Mouse (Mus musculus): ENCODE measurements around the gene Faah. TPM values are rescaled to one million over a fixed set of nuclear protein-coding genes. Genes with fewer than 3 reads are reported as not detected.
A peak's percentile ranks its signal among the peaks of the same experiment; 100 is the strongest.

Gene Faah
- total and polyA plus RNA-seq, 3 experiments = 0.14 to 1.4 (median 0.23) TPM

GRCm38 (mm10) chr4:115954656-115955493, 62.9 kb downstream of the Faah start:
- Histone ChIP-seq H3K4me1 (ENCODE audit: control insufficient read depth, insufficient read depth, low read length) (no peaks in the 10 kb centered on the region), H3K27me3 (ENCODE audit: control insufficient read depth, insufficient read depth, low read length) (no peaks in the 10 kb centered on the region; the same call in 1 of the 2 replicates), H3K27ac (no peak overlapping the region), H3K9ac (ENCODE audit: low read depth, low read length) (no peak overlapping the region), H3K4me3 (no peak overlapping the region), H3K79me2 (replicated peaks; ENCODE audit: control insufficient read depth, insufficient read depth, low read length) (no peaks in the 10 kb centered on the region), H3K36me3 (ENCODE audit: control insufficient read depth, insufficient read depth, low read length) (no peaks in the 10 kb centered on the region)
- DNase-seq = no peak
- 10% methylated on average over 19 of the region's 19 CpGs for WGBS
- intact Hi-C loops (cut with DNase I) = no loop called here
- TF ChIP-seq CTCF (IDR thresholded peaks at IDR 0.05) (no peak), EP300 (IDR thresholded peaks at IDR 0.05; ENCODE audit: insufficient read depth, low read depth, low read length) (no peak), POLR2A (IDR thresholded peaks at IDR 0.05; ENCODE audit: insufficient read depth, low read depth, low read length) (no peak)

GRCm38 (mm10) chr4:115953559-115953958, 64.2 kb downstream of the Faah start:
- Histone ChIP-seq H3K79me2 (replicated peaks; ENCODE audit: control insufficient read depth, insufficient read depth, low read length) (no peaks in the 10 kb centered on the region), H3K4me1 (ENCODE audit: control insufficient read depth, insufficient read depth, low read length) (no peaks in the 10 kb centered on the region), H3K9ac (ENCODE audit: low read depth, low read length) (no peak overlapping the region), H3K4me3 (no peak overlapping the region), H3K27me3 (ENCODE audit: control insufficient read depth, insufficient read depth, low read length) (peaks cover 3% of the 10 kb centered on the region; the same call in 1 of the 2 replicates), H3K36me3 (ENCODE audit: control insufficient read depth, insufficient read depth, low read length) (no peaks in the 10 kb centered on the region), H3K27ac (no peak overlapping the region)
- intact Hi-C loops (cut with DNase I) = no loop called here
- TF ChIP-seq EP300 (IDR thresholded peaks at IDR 0.05; ENCODE audit: insufficient read depth, low read depth, low read length) = no peak
- no peak for TF ChIP-seq POLR2A (IDR thresholded peaks at IDR 0.05; ENCODE audit: insufficient read depth, low read depth, low read length)
- no peak for TF ChIP-seq CTCF (IDR thresholded peaks at IDR 0.05)
- no peak for DNase-seq
- WGBS = 48% methylated on average over 5 of the region's 5 CpGs

- intact Hi-C loops (cut with DNase I) = loop anchor here (1.0 kb wide), 2 partner anchors 49 to 221 kb away; no protein-coding TSS in a partner anchor
- peak; percentile 38 to 58 for DNase-seq
- H3K4me1 ChIP-seq (ENCODE audit: control insufficient read depth, insufficient read depth, low read length) = no peaks in the 10 kb centered on the region
- H3K27ac ChIP-seq = no peak overlapping the region
- TF ChIP-seq POLR2A (IDR thresholded peaks at IDR 0.05; ENCODE audit: insufficient read depth, low read depth, low read length) (no peak), EP300 (IDR thresholded peaks at IDR 0.05; ENCODE audit: insufficient read depth, low read depth, low read length) (no peak), CTCF (IDR thresholded peaks at IDR 0.05) (peak; percentile 87)
- no peak overlapping the region for H3K4me3 ChIP-seq
- WGBS = 15% methylated on average over 6 of the region's 6 CpGs
- H3K9ac ChIP-seq (ENCODE audit: low read depth, low read length) = no peak overlapping the region
- H3K79me2 ChIP-seq (replicated peaks; ENCODE audit: control insufficient read depth, insufficient read depth, low read length) = no peaks in the 10 kb centered on the region
- peaks cover 6% of the 10 kb centered on the region; the same call in 1 of the 2 replicates for H3K27me3 ChIP-seq (ENCODE audit: control insufficient read depth, insufficient read depth, low read length)
- no peaks in the 10 kb centered on the region for H3K36me3 ChIP-seq (ENCODE audit: control insufficient read depth, insufficient read depth, low read length)
These were observed 65.0 kb downstream of the Faah start for GRCm38 (mm10) chr4:115952758-115953157.

GRCm38 (mm10) chr4:115943669-115944314, 73.9 kb downstream of the Faah start:
- H3K9ac ChIP-seq (ENCODE audit: low read depth, low read length) = no peak overlapping the region
- TF ChIP-seq EP300 (IDR thresholded peaks at IDR 0.05; ENCODE audit: insufficient read depth, low read depth, low read length) (no peak), CTCF (IDR thresholded peaks at IDR 0.05) (no peak)
- no peaks in the 10 kb centered on the region for H3K36me3 ChIP-seq (ENCODE audit: control insufficient read depth, insufficient read depth, low read length)
- 0 out of 2 replicates have a peak, but pooled peaks cover 2% of the 10 kb centered on the region for H3K4me1 ChIP-seq (ENCODE audit: control insufficient read depth, insufficient read depth, low read length)
- 3% methylated on average over 41 of the region's 41 CpGs for WGBS
- H3K27ac ChIP-seq = no peak overlapping the region
- no peak for DNase-seq
- intact Hi-C loops (cut with DNase I) = no loop called here
- H3K4me3 ChIP-seq = no peak overlapping the region
- H3K27me3 ChIP-seq (ENCODE audit: control insufficient read depth, insufficient read depth, low read length) = peaks cover 28% of the 10 kb centered on the region
- no peaks in the 10 kb centered on the region for H3K79me2 ChIP-seq (replicated peaks; ENCODE audit: control insufficient read depth, insufficient read depth, low read length)

DNA sequence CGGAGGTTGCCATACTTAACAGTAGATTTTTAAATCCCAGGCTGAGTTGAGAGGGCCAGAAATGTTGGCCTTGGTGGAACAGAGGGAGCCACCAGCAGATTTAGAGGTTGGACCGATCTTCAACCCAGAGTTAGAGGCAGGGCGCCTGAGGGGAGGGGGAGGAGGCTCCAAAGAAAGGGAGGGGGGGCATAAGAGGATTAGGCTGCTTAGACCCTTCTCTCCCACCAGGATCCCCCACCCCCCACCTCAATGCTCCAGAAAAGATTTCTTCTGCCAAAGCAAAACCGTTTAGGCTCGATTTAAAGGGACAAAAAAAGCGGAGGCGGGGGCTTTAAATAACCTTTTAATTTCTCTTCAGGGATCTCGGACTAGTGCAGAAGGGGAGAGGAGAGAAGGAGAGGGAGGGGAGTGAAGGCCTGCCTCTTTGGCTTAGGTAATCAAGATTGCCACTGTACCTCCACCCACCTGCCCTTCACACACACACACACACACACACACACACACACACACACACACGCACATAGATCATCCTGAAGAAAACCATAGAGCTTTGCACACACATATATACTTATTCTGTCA, 76.4 kb downstream of the Faah start:
- intact Hi-C loops (cut with DNase I) = no loop called here
- peaks cover 37% of the 10 kb centered on the region for H3K27me3 ChIP-seq (ENCODE audit: control insufficient read depth, insufficient read depth, low read length)
- 0 out of 2 replicates have a peak, but pooled peaks cover 2% of the 10 kb centered on the region for H3K4me1 ChIP-seq (ENCODE audit: control insufficient read depth, insufficient read depth, low read length)
- DNase-seq = no peak
- H3K36me3 ChIP-seq (ENCODE audit: control insufficient read depth, insufficient read depth, low read length) = no peaks in the 10 kb centered on the region
- no peak overlapping the region for H3K9ac ChIP-seq (ENCODE audit: low read depth, low read length)
- no peaks in the 10 kb centered on the region for H3K79me2 ChIP-seq (replicated peaks; ENCODE audit: control insufficient read depth, insufficient read depth, low read length)
- WGBS = 15% methylated on average over 9 of the region's 9 CpGs
- TF ChIP-seq POLR2A (IDR thresholded peaks at IDR 0.05; ENCODE audit: insufficient read depth, low read depth, low read length) (no peak), CTCF (IDR thresholded peaks at IDR 0.05) (no peak), EP300 (IDR thresholded peaks at IDR 0.05; ENCODE audit: insufficient read depth, low read depth, low read length) (no peak)
- H3K27ac ChIP-seq = no peak overlapping the region
- H3K4me3 ChIP-seq = no peak overlapping the region
